Mouse (Mus musculus): Measurements from ENCODE around the gene Sbsn.

DNA sequence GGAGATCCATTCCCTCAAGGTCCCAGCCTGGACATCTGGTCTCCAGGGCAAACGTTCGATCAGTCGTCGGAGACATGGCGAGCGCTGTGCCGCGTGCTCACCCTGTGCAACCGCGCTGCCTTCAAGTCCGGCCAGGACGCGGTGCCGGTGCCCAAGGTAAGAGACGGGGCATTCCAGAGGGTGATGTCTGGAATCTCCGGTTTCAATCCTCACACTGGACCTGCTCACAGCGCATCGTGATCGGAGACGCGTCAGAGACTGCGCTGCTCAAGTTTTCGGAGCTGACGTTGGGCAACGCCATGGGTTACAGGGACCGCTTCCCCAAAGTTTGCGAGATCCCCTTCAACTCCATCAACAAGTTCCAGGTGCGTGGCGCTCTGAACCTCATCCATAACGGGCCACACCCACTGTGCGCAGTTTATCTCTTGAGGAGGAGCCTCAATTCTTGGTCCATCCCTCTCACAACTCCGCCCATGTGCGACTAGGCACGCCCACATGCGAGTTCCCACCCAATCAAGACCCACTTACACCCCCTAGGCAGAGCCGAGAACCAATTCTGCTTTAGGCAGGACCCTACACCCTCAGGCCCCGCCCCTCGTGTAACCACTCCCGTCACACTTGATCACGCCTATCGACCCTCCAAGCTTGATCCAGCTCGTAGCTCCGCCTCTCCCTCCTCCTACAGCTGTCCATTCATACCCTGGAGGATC lies 34.1 kb upstream of the Sbsn start:
- no peak for TF ChIP-seq CTCF (IDR thresholded peaks at IDR 0.05; ENCODE audit: low read depth)
- no peak for TF ChIP-seq EP300 (IDR thresholded peaks at IDR 0.05; ENCODE audit: low read depth)

Measured in liver, postnatal 0 days (tissue).